Mouse (Mus musculus): ENCODE measurements around the gene Clec4e. TPM values are rescaled to one million over a fixed set of nuclear protein-coding genes. Genes with fewer than 3 reads are reported as not detected.
"Not testable (repeated sequence)": the region's sequence is repeated elsewhere in the genome, so short reads cannot be mapped to it uniquely, and the experiment has no call there.

The Clec4e gene
- total RNA-seq (2021): under 1 TPM in 1 of 2 experiments, not detected in 1; 0.28 TPM

- DNase-seq: no peak
- intact Hi-C loops (cut with DNase I): no loop called here
Observed at GRCm38 (mm10) chr6:123289753-123290152, at the start of gene Clec4e. Gene Clec4e (minus strand): TSS chr6:123289870.

- no peak for DNase-seq
- intact Hi-C loops (cut with DNase I): no loop called here
Observed at GRCm38 (mm10) chr6:123332503-123332902, 42.8 kb upstream of the Clec4e start.

- DNase-seq: no peak
Observed at GRCm38 (mm10) chr6:123308033-123308432, 18.4 kb upstream of the Clec4e start, which contains the start of gene Vmn2r19. Gene Vmn2r19 (plus strand): TSS chr6:123308333.

GRCm38 (mm10) chr6:123306315-123306714 is 16.6 kb upstream of the Clec4e start:
- intact Hi-C loops (cut with DNase I); DNase-seq: not testable (repeated sequence)

More at GRCm38 (mm10) chr6:123308033-123308432, 18.4 kb upstream of the Clec4e start, which contains the start of gene Vmn2r19:
- intact Hi-C loops (cut with DNase I): no loop called here

GRCm38 (mm10) chr6:123296687-123297086 is 7.0 kb upstream of the Clec4e start:
- intact Hi-C loops (cut with DNase I): no loop called here
- no peak for DNase-seq

GRCm38 (mm10) chr6:123293509-123293908 is 3.8 kb upstream of the Clec4e start:
- intact Hi-C loops (cut with DNase I); DNase-seq: not testable (repeated sequence)

- intact Hi-C loops (cut with DNase I): no loop called here
- DNase-seq: no peak
Observed at GRCm38 (mm10) chr6:123292751-123293400, 3.2 kb upstream of the Clec4e start.

GRCm38 (mm10) chr6:123288931-123289330 is 739 bp downstream of the Clec4e start:
- DNase-seq: no peak
- intact Hi-C loops (cut with DNase I): no loop called here

GRCm38 (mm10) chr6:123286311-123286710 is 3.4 kb downstream of the Clec4e start:
- DNase-seq: no peak
- intact Hi-C loops (cut with DNase I): no loop called here

- intact Hi-C loops (cut with DNase I): no loop called here
- DNase-seq: no peak
Observed at GRCm38 (mm10) chr6:123279443-123279842, 10.2 kb downstream of the Clec4e start.

- intact Hi-C loops (cut with DNase I): no loop called here
- no peak for DNase-seq
Observed at GRCm38 (mm10) chr6:123266945-123267344, 22.7 kb downstream of the Clec4e start.

GRCm38 (mm10) chr6:123265809-123266208 is 23.9 kb downstream of the Clec4e start:
- intact Hi-C loops (cut with DNase I): no loop called here
- no peak for DNase-seq

- DNase-seq: no peak
- intact Hi-C loops (cut with DNase I): no loop called here
Observed at GRCm38 (mm10) chr6:123264194-123264593, 25.5 kb downstream of the Clec4e start.

- intact Hi-C loops (cut with DNase I): no loop called here
- no peak for DNase-seq
Observed at GRCm38 (mm10) chr6:123261555-123262161, 28.0 kb downstream of the Clec4e start, which contains the start of gene Clec4d. Gene Clec4d (plus strand): TSS chr6:123262111.

GRCm38 (mm10) chr6:123260868-123261267 is 28.8 kb downstream of the Clec4e start:
- intact Hi-C loops (cut with DNase I): no loop called here

GRCm38 (mm10) chr6:123259889-123260603 is 29.6 kb downstream of the Clec4e start:
- intact Hi-C loops (cut with DNase I): no loop called here
- no peak for DNase-seq

More at GRCm38 (mm10) chr6:123260868-123261267, 28.8 kb downstream of the Clec4e start:
- DNase-seq: no peak

GRCm38 (mm10) chr6:123258946-123259345 is 30.7 kb downstream of the Clec4e start:
- no peak for DNase-seq
- intact Hi-C loops (cut with DNase I): no loop called here

GRCm38 (mm10) chr6:123252735-123253134 is 36.9 kb downstream of the Clec4e start:
- intact Hi-C loops (cut with DNase I): no loop called here
- DNase-seq: no peak

- intact Hi-C loops (cut with DNase I); DNase-seq: not testable (repeated sequence)
Observed at GRCm38 (mm10) chr6:123248862-123249261, 40.8 kb downstream of the Clec4e start.

GRCm38 (mm10) chr6:123244201-123244600 is 45.5 kb downstream of the Clec4e start:
- DNase-seq: no peak
- intact Hi-C loops (cut with DNase I): no loop called here

GRCm38 (mm10) chr6:123237582-123237981 is 52.1 kb downstream of the Clec4e start:
- DNase-seq: no peak
- intact Hi-C loops (cut with DNase I): no loop called here
